Mouse (Mus musculus) heart, adult 2 months (tissue): Measurements from ENCODE around the gene Fchsd2. TPM values are rescaled to one million over a fixed set of nuclear protein-coding genes. Genes with fewer than 3 reads are reported as not detected.

Experiments used
- DNase-seq, 2 experiments: peaks; one replicate each; pipeline ENCODE4 v3.0.0; 2021
- H3K27ac ChIP-seq: fragments of 200-600 bp; 2 replicates; pipeline ENCODE4 v1.8.1; 2022
- H3K27me3 ChIP-seq: fragments of 200-500 bp; 2 replicates; pipeline ENCODE4 v1.6.1; 2012; ENCODE audit warnings: mild to moderate bottlenecking, low read length, inconsistent platforms, mixed read lengths; ENCODE audit not compliant: control insufficient read depth, insufficient read depth
- H3K36me3 ChIP-seq: fragments of 200-500 bp; 2 replicates; pipeline ENCODE4 v1.6.1; 2012; ENCODE audit warnings: low read length, inconsistent platforms; ENCODE audit not compliant: control insufficient read depth, insufficient read depth
- H3K4me1 ChIP-seq: fragments of 200-500 bp; 2 replicates; pipeline ENCODE4 v1.6.1; 2011; ENCODE audit warnings: low read length; ENCODE audit not compliant: control insufficient read depth, insufficient read depth
- H3K4me3 ChIP-seq: fragments of 200-600 bp; 2 replicates; pipeline ENCODE4 v1.8.1; 2022
- H3K79me2 ChIP-seq: fragments of 200-500 bp; replicated peaks from 2 replicates; pipeline ENCODE4 v1.6.1; 2012; ENCODE audit warnings: mild to moderate bottlenecking, inconsistent platforms, low read length, moderate library complexity, mixed read lengths; ENCODE audit not compliant: control insufficient read depth, insufficient read depth
- H3K9ac ChIP-seq: fragments of 200-500 bp; 2 replicates; pipeline ENCODE4 v1.6.1; 2012; ENCODE audit warnings: low read depth, mild to moderate bottlenecking, control low read depth, inconsistent platforms, low read length, mixed read lengths
- CTCF ChIP-seq: fragments of 200-600 bp; IDR thresholded peaks from 2 replicates; pipeline ENCODE4 v1.8.1; 2022; ENCODE audit warnings: antibody characterized with exemption, mild to moderate bottlenecking, moderate library complexity
- EP300 ChIP-seq: fragments of 200-500 bp; IDR thresholded peaks from 2 replicates; pipeline ENCODE4 v1.6.1; 2011; ENCODE audit warnings: low read depth, low read length, control low read depth; ENCODE audit not compliant: insufficient read depth
- POLR2A ChIP-seq: fragments of 200-500 bp; IDR thresholded peaks from 2 replicates; pipeline ENCODE4 v1.6.1; 2011; ENCODE audit warnings: mild to moderate bottlenecking, low read depth, low read length, control low read depth; ENCODE audit not compliant: insufficient read depth
- WGBS: fragments of 180-500 bp; shearing (Covaris S2); methylation state at CpG from one replicate; pipeline ENCODE4 v1.1.7; 2018; 5-methylcytosine and 5-hydroxymethylcytosine counted together
- intact Hi-C: fragments of 180-260 bp; cut with DNase I; formaldehyde crosslinking; loops from one replicate; pipeline ENCODE4 v1.15.1; 2025
- polyA plus RNA-seq: library from polyadenylated mRNA; depleted of rRNA; stranded (reverse); fragments of >200 nt; gene quantifications from 2 replicates; pipeline ENCODE4 v1.2.3, GENCODE M21; 2012
- total RNA-seq, 2 experiments: library from RNA; stranded (reverse); gene quantifications; 2 replicates each; pipeline ENCODE4 v1.2.3; 2021

The Fchsd2 gene
- total and polyA plus RNA-seq, 3 experiments, result 5.6 to 22.4 (median 20.9) TPM

DNA sequence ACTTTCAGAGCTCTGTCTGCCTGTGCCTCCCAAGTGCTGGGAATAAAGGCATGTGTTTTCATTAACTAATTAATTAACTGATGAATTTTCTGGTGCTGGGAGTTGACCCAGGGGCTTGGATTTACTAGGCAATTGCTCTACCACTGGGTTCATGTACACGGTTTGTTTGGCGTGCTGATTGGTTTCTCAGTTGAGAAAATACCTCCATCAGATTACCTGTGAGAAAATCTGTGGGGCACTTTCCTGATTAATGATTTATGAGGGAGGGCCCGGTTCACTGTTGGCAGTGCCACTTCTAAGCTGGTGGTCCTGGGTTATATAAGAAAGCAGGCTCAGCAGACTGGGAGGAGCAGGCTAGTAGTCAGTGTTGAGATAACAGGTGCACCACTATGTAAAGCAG is 38.0 kb downstream of the Fchsd2 start:
- H3K27ac ChIP-seq, result no peak overlapping the region
- intact Hi-C loops, result no loop called here
- H3K4me1 ChIP-seq, result peaks cover 6% of the 10 kb centered on the region
- H3K9ac ChIP-seq, result no peak overlapping the region
- no peak for DNase-seq
- TF ChIP-seq EP300, result no peak
- TF ChIP-seq POLR2A, result no peak
- no peak for TF ChIP-seq CTCF
- H3K4me3 ChIP-seq, result no peak overlapping the region
- peaks cover 3% of the 10 kb centered on the region for H3K79me2 ChIP-seq
- WGBS, result 92% methylated on average over 3 of the region's 3 CpGs
- H3K36me3 ChIP-seq, result peaks cover 24% of the 10 kb centered on the region
- no peaks in the 10 kb centered on the region for H3K27me3 ChIP-seq

DNA sequence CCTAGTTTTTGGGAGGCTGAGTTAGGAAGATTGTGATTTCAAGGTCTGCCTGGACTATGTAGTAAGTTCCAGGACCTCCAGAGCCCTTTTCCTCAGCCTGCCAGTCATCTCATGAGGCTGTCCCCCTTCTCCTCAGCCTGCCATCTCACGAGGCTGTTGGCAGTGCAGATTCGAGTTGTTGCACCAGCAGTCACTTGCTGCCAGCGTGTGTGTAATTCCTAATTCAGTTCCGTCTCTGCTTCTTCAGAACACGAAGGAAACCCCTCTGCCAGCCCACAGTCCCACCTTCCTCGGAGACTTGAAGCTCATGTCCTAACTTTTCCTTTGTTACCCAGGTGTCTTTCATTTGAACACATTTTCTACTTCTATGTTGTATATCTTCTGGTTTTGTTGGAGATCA is 38.6 kb downstream of the Fchsd2 start:
- Histone ChIP-seq H3K79me2 (peaks cover 3% of the 10 kb centered on the region), H3K27me3 (no peaks in the 10 kb centered on the region), H3K4me1 (peaks cover 6% of the 10 kb centered on the region), H3K4me3 (no peak overlapping the region), H3K9ac (no peak overlapping the region), H3K27ac (no peak overlapping the region), H3K36me3 (peaks cover 24% of the 10 kb centered on the region)
- WGBS, result 58% methylated on average over 6 of the region's 6 CpGs
- TF ChIP-seq POLR2A (no peak), EP300 (no peak), CTCF (no peak)
- intact Hi-C loops, result no loop called here
- peak in 1 of 2 experiments; percentile 21 for DNase-seq

DNA sequence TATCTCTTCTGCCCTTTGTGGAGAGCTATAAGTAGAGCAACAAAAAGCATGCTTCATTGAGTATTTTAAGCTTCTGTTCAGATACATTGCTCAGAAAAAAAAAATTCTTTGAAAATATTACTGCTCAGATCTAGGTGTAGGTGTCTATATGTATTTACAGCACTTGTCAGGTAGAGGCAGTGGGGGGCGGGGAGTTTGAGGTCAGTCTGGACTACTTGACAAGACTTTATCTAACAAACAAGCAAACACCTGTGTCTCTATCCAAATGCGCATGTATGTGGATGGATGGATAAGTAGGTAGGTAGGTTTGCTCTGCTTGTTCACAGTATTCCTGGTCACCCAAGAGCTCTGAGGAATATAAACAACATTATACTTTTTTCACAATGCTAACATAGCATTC is 40.9 kb downstream of the Fchsd2 start:
- no peak for DNase-seq
- H3K27me3 ChIP-seq, result no peaks in the 10 kb centered on the region
- WGBS, result 97% methylated on average over 2 of the region's 2 CpGs
- intact Hi-C loops, result no loop called here
- H3K4me3 ChIP-seq, result no peak overlapping the region
- H3K79me2 ChIP-seq, result peaks cover 2% of the 10 kb centered on the region
- no peak overlapping the region for H3K27ac ChIP-seq
- H3K4me1 ChIP-seq, result peaks cover 3% of the 10 kb centered on the region
- TF ChIP-seq POLR2A (no peak), EP300 (no peak), CTCF (no peak)
- H3K36me3 ChIP-seq, result peaks cover 15% of the 10 kb centered on the region
- H3K9ac ChIP-seq, result no peak overlapping the region

DNA sequence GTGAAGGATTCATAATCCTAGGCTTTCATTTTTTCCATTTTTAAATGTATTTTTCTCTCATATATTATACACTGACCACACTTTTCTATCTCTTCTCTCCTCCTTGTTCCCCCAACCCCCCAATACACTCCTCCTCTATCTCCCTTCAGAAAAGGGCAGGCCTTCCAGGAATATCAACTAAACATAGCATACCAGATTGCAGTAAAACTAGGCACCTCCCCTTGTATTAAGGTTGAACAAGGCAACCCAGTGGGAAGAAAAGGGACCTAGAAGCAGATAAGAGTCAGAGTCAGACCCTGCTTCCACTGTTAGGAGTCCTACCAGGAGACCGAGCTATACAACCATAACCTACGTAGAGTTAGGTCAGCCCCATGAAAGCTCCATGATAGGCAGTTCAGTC is 41.5 kb downstream of the Fchsd2 start:
- H3K27me3 ChIP-seq, result no peaks in the 10 kb centered on the region

DNA sequence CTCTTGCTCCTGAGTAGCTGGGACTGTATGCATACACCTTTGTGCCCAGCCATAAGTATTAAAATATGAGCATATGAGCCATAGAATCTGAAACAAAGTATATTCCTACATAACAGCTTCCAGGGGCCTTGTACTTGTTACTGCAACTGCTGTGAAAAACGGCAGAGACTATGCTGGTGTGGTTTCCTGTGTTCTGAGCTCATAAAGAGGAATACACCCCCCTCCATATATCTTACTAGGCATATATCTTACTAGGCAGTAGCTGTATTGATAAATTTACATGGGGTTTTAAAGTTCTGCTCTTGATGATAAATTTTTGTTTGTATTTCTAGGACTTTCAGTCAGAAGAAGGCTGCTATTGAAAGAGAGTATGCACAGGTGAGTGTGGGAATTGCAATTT is 46.2 kb downstream of the Fchsd2 start:
- Histone ChIP-seq H3K27ac (no peak overlapping the region), H3K4me1 (no peaks in the 10 kb centered on the region; the same call in 1 of the 2 replicates), H3K27me3 (no peaks in the 10 kb centered on the region), H3K36me3 (peaks cover 15% of the 10 kb centered on the region), H3K4me3 (no peak overlapping the region), H3K9ac (no peak overlapping the region), H3K79me2 (0 out of 2 replicates have a peak, but pooled peaks cover 1% of the 10 kb centered on the region)
- WGBS, result 20% methylated on average over 1 of the region's 1 CpGs
- TF ChIP-seq EP300 (no peak), CTCF (no peak), POLR2A (no peak)
- no peak for DNase-seq
- intact Hi-C loops, result no loop called here

More for the DNA sequence above, 41.5 kb downstream of the Fchsd2 start:
- Histone ChIP-seq H3K36me3 (peaks cover 16% of the 10 kb centered on the region), H3K79me2 (peaks cover 1% of the 10 kb centered on the region), H3K9ac (no peak overlapping the region), H3K27ac (no peak overlapping the region), H3K4me1 (peaks cover 3% of the 10 kb centered on the region), H3K4me3 (no peak overlapping the region)
- WGBS, result 90% methylated on average over 2 of the region's 2 CpGs
- TF ChIP-seq EP300, result no peak
- intact Hi-C loops, result no loop called here
- no peak for DNase-seq

DNA sequence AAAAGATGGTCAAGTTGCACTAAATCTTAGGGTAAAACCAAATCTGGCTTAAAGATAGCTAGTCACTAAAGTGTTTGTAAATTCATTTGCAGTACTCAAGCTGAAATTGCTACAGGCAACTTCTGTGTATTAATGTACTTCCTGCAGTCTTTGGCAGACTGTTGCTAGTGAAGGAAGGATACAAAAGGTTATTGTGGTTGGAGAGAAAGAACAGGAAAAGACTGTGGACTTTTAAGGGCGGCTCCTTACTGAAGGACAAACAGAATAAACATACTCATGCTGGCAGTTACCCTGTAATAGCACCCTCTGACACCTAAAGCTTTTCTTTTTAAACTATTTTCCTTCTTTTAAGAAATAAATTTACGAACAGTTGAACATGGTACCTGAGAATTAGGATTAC is 50.2 kb downstream of the Fchsd2 start:
- Histone ChIP-seq H3K9ac (no peak overlapping the region), H3K27ac (peak overlapping the region; percentile 21), H3K79me2 (peaks cover 2% of the 10 kb centered on the region; the same call in 1 of the 2 replicates), H3K27me3 (no peaks in the 10 kb centered on the region), H3K4me3 (no peak overlapping the region), H3K4me1 (peaks cover 6% of the 10 kb centered on the region), H3K36me3 (peaks cover 15% of the 10 kb centered on the region)
- 50% methylated on average over 2 of the region's 2 CpGs for WGBS
- DNase-seq, result no peak
- intact Hi-C loops, result no loop called here
- TF ChIP-seq CTCF (no peak), EP300 (no peak)
